Mouse (Mus musculus): Measurements from ENCODE around the gene Zfhx3.

Gene Zfhx3

GRCm38 (mm10) chr8:108887256-108887615 lies 944.8 kb downstream of the Zfhx3 start:
- no peak for DNase-seq (ENCODE audit: low read depth, low spot score)

- DNase-seq (ENCODE audit: low read depth, low spot score): no peak
These were observed 945.4 kb downstream of the Zfhx3 start for GRCm38 (mm10) chr8:108887890-108888289.

- no peak for DNase-seq (ENCODE audit: low read depth, low spot score)
These were observed 946.5 kb downstream of the Zfhx3 start for GRCm38 (mm10) chr8:108888924-108889323.

- DNase-seq (ENCODE audit: low read depth, low spot score): no peak
These were observed 947.0 kb downstream of the Zfhx3 start for GRCm38 (mm10) chr8:108889406-108889805.

GRCm38 (mm10) chr8:108894287-108894686 lies 951.8 kb downstream of the Zfhx3 start:
- no peak for DNase-seq (ENCODE audit: low read depth, low spot score)

GRCm38 (mm10) chr8:108896468-108897346 lies 954.3 kb downstream of the Zfhx3 start:
- DNase-seq (ENCODE audit: low read depth, low spot score): no peak

GRCm38 (mm10) chr8:108897347-108898100 lies 955.1 kb downstream of the Zfhx3 start:
- DNase-seq (ENCODE audit: low read depth, low spot score): no peak

GRCm38 (mm10) chr8:108899251-108899771 lies 956.9 kb downstream of the Zfhx3 start:
- DNase-seq (ENCODE audit: low read depth, low spot score): no peak

- DNase-seq (ENCODE audit: low read depth, low spot score): no peak
These were observed 958.1 kb downstream of the Zfhx3 start for GRCm38 (mm10) chr8:108900541-108900940.

- no peak for DNase-seq (ENCODE audit: low read depth, low spot score)
These were observed 958.8 kb downstream of the Zfhx3 start for GRCm38 (mm10) chr8:108901208-108901607.

- DNase-seq (ENCODE audit: low read depth, low spot score): no peak
These were observed 961.1 kb downstream of the Zfhx3 start for GRCm38 (mm10) chr8:108903550-108903949.

- DNase-seq (ENCODE audit: low read depth, low spot score): no peak
These were observed 962.0 kb downstream of the Zfhx3 start for GRCm38 (mm10) chr8:108904288-108904971.

GRCm38 (mm10) chr8:108908066-108908465 lies 965.6 kb downstream of the Zfhx3 start:
- no peak for DNase-seq (ENCODE audit: low read depth, low spot score)

- no peak for DNase-seq (ENCODE audit: low read depth, low spot score)
These were observed 966.1 kb downstream of the Zfhx3 start for GRCm38 (mm10) chr8:108908540-108908939.

- no peak for DNase-seq (ENCODE audit: low read depth, low spot score)
These were observed 966.6 kb downstream of the Zfhx3 start for GRCm38 (mm10) chr8:108909035-108909434.

GRCm38 (mm10) chr8:108909455-108909854 lies 967.0 kb downstream of the Zfhx3 start:
- DNase-seq (ENCODE audit: low read depth, low spot score): no peak

- no peak for DNase-seq (ENCODE audit: low read depth, low spot score)
These were observed 968.4 kb downstream of the Zfhx3 start for GRCm38 (mm10) chr8:108910843-108911242.

- DNase-seq (ENCODE audit: low read depth, low spot score): peak; percentile 81
These were observed 969.1 kb downstream of the Zfhx3 start for GRCm38 (mm10) chr8:108911511-108911910.

GRCm38 (mm10) chr8:108912998-108913397 lies 970.6 kb downstream of the Zfhx3 start:
- no peak for DNase-seq (ENCODE audit: low read depth, low spot score)

- DNase-seq (ENCODE audit: low read depth, low spot score): no peak
These were observed 973.0 kb downstream of the Zfhx3 start for GRCm38 (mm10) chr8:108915425-108915824.

- DNase-seq (ENCODE audit: low read depth, low spot score): no peak
These were observed 973.4 kb downstream of the Zfhx3 start for GRCm38 (mm10) chr8:108915876-108916275.

GRCm38 (mm10) chr8:108920151-108920550 lies 977.7 kb downstream of the Zfhx3 start:
- no peak for DNase-seq (ENCODE audit: low read depth, low spot score)
